Mouse (Mus musculus) left cerebral cortex, postnatal 14 days (tissue): Measurements from ENCODE around the gene Atad5. TPM values are rescaled to one million over a fixed set of nuclear protein-coding genes. Genes with fewer than 3 reads are reported as not detected.

Experiments used
- DNase-seq, 2 experiments: peaks; one replicate each; pipeline ENCODE4 v3.0.0; 2021 to 2022; ENCODE audit warnings: low spot score in 2 of 2, mixed read lengths in 1 of 2
- intact Hi-C: fragments of 180-260 bp; cut with DNase I; formaldehyde crosslinking; loops from one replicate; pipeline ENCODE4 v1.15.1; 2025
- total RNA-seq, 2 experiments: library from RNA; stranded (reverse); gene quantifications; 2 replicates each; pipeline ENCODE4 v1.2.3; 2021

Atad5 gene
- total RNA-seq, 2 experiments from 2014 or later = 3.0 to 3.9 TPM

GRCm38 (mm10) chr11:80080381-80080825, 8.8 kb upstream of the Atad5 start:
- intact Hi-C loops = no loop called here
- DNase-seq = no peak

GRCm38 (mm10) chr11:80080826-80081728, 8.1 kb upstream of the Atad5 start, which contains the start of gene Crlf3:
TSS of gene Crlf3 (minus strand) at chr11:80080991.
- intact Hi-C loops = no loop called here
- peak; percentile 87 to 89 for DNase-seq

GRCm38 (mm10) chr11:80081786-80082319, 7.3 kb upstream of the Atad5 start:
- intact Hi-C loops = no loop called here

GRCm38 (mm10) chr11:80085356-80086055, 3.7 kb upstream of the Atad5 start:
- DNase-seq = peak in 1 of 2 experiments; percentile 7
- intact Hi-C loops = no loop called here

More at GRCm38 (mm10) chr11:80081786-80082319, 7.3 kb upstream of the Atad5 start:
- no peak for DNase-seq

GRCm38 (mm10) chr11:80086844-80087243, 2.4 kb upstream of the Atad5 start:
- intact Hi-C loops = no loop called here

GRCm38 (mm10) chr11:80089817-80090214, 616 bp downstream of the Atad5 start:
- intact Hi-C loops = no loop called here
- no peak for DNase-seq

More at GRCm38 (mm10) chr11:80086844-80087243, 2.4 kb upstream of the Atad5 start:
- DNase-seq = peak; percentile 86 to 91

GRCm38 (mm10) chr11:80090555-80091164, 1.5 kb downstream of the Atad5 start:
- no peak for DNase-seq
- intact Hi-C loops = no loop called here

- DNase-seq = no peak
- intact Hi-C loops = no loop called here
Measured at GRCm38 (mm10) chr11:80098444-80099056, 9.3 kb downstream of the Atad5 start.

- DNase-seq = no peak
- intact Hi-C loops = no loop called here
Measured at GRCm38 (mm10) chr11:80101298-80101697, 12.1 kb downstream of the Atad5 start.

GRCm38 (mm10) chr11:80104407-80104806, 15.2 kb downstream of the Atad5 start:
- no peak for DNase-seq
- intact Hi-C loops = no loop called here

- intact Hi-C loops = no loop called here
- DNase-seq = no peak
Measured at GRCm38 (mm10) chr11:80116411-80116810, 27.2 kb downstream of the Atad5 start.

- DNase-seq = no peak
Measured at GRCm38 (mm10) chr11:80132050-80132449, 42.9 kb downstream of the Atad5 start.

GRCm38 (mm10) chr11:80134744-80135143, 45.5 kb downstream of the Atad5 start:
- no peak for DNase-seq
- intact Hi-C loops = no loop called here

More at GRCm38 (mm10) chr11:80132050-80132449, 42.9 kb downstream of the Atad5 start:
- intact Hi-C loops = no loop called here

- no peak for DNase-seq
- intact Hi-C loops = no loop called here
Measured at GRCm38 (mm10) chr11:80135954-80136683, 46.9 kb downstream of the Atad5 start.

GRCm38 (mm10) chr11:80136786-80137185, 47.6 kb downstream of the Atad5 start:
- intact Hi-C loops = no loop called here
- no peak for DNase-seq

- no peak for DNase-seq
- intact Hi-C loops = no loop called here
Measured at GRCm38 (mm10) chr11:80137773-80138172, 48.6 kb downstream of the Atad5 start.

GRCm38 (mm10) chr11:80141825-80142521, 52.8 kb downstream of the Atad5 start, which contains the start of gene Tefm:
TSS of gene Tefm (minus strand) at chr11:80142175.
- intact Hi-C loops = no loop called here

GRCm38 (mm10) chr11:80142872-80143271, 53.7 kb downstream of the Atad5 start:
- no peak for DNase-seq
- intact Hi-C loops = no loop called here

More at GRCm38 (mm10) chr11:80141825-80142521, 52.8 kb downstream of the Atad5 start, which contains the start of gene Tefm:
- peak; percentile 75 to 85 for DNase-seq
